Mouse (Mus musculus): ENCODE results near the gene Pitpnm1.
"Not testable (repeated sequence)": the region's sequence is repeated elsewhere in the genome, so short reads cannot be mapped to it uniquely, and the experiment has no call there.

The Pitpnm1 gene

GRCm38 (mm10) chr19:4099837-4100717 lies at the start of gene Pitpnm1:
TSS of gene Pitpnm1 (plus strand) at chr19:4099998.
- peak; percentile 89 for DNase-seq

GRCm38 (mm10) chr19:4051016-4051415 lies 48.8 kb upstream of the Pitpnm1 start:
- no peak for DNase-seq

- DNase-seq: peak; percentile 88
These were observed 47.9 kb upstream of the Pitpnm1 start for GRCm38 (mm10) chr19:4051741-4052515.

DNA sequence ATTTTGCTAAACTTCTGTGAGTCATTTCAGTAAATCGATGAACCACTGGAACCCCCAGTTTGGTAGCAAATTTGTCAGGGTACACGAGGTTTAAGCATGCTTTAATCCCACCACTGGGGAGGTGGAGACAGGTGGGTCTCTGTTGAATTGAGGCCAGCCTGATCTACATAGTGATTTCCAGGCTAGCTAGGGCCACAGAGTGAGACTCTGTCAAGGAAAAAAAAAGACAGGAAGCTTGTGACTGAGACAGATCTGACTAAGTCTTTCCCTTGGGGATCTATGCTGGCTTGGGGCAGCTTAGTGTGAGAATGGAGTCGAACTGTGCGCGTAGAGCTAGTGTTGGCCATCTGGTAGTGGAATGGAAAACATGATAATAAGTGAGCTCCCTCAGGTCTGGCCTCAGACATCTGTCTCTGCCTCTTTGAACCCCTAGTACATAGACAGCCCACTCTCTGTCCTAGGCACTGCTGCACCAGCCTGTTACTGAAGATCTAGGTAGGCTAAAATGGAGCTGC lies 47.2 kb upstream of the Pitpnm1 start:
- DNase-seq: no peak

DNA sequence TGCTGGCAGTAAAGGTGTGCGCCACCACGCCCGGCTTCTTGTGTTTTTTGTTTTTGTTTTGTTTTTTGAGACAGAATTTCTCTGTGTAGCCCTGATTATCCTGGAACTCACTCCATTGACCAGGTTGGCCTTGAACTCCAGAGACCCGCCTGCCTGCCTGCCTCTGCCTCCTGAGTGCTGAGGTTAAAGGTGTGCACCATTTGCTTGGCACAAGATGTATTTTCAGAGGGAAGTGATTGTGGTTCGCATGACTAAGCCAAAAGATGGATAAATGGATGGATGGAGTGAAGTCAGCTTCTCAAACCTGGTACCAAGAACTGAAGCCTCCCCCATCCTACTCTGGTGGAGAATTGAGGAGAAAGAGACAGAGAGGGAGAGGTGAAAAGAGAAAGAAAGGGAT lies 45.2 kb upstream of the Pitpnm1 start:
- no peak for DNase-seq

DNA sequence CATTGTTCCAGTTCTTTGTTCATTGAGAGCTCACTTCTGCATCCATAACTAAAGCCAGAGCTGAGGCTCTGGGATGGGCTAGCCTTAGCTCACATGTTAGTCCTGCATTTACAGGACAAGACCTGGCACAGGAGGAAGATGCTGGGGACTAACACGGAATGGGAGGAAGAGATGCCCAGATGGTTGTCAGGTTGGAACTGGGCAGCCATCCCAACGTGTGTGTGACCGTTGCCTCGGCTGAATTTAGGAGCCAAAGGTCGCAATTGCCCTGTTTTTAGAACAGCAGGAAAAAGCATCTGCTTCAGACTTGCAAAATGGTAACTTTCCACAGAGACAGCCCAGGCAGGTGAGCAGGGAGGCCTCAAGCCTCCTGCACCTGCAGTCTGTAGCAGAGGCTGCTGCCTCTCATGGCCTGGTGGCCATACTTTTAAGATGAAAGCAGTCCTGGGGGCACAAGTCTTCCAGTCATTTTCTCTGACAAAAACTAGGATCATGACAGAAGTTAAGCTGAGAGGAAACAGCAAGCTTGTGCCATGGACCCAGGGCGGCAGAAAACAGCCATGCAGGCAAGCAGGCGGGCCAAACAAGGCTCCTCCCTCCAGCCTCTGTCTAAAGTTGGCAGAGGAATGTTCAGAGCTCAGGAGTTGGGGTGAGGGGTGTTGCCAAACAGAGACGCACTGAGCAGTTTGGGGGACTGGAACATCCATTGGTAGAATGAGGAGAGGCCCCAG lies 44.4 kb upstream of the Pitpnm1 start:
- DNase-seq: peak; percentile 39

DNA sequence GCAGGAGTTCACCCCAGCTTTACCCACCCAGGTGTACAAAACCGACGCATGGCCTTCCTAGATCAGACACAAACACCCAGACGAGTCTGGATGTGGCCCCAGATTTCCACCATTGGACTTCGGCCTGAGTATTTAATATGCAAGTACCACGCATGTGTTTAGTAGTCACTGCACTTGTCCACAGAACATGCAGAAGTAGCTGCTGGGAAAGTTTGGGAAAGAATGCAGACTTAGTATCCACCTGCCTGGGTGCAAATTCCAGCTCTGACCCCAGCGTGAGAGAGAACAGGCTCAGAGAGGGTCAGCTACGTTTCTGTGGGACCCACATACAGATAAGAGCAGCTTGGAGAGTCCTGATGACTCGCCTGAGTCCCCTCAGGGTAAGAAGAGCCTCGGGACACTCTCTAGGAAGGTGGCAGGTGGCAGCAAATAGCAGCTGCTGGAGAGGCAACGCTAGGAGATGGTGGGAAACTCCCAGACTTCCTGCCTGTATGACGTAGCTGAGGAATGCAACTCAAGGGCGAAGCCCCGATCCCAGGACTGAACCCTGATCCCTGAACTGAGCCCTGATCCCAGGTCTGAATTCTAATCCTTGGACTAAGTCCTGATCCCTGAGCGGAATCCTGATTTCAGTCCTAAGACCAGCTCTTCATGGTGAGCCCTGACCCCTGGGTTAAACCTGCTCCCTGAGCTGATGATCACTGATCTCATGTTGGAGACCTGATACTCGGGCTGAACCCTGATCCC lies 43.7 kb upstream of the Pitpnm1 start:
- no peak for DNase-seq

- DNase-seq: no peak
These were observed 43.1 kb upstream of the Pitpnm1 start for GRCm38 (mm10) chr19:4056727-4057126.

DNA sequence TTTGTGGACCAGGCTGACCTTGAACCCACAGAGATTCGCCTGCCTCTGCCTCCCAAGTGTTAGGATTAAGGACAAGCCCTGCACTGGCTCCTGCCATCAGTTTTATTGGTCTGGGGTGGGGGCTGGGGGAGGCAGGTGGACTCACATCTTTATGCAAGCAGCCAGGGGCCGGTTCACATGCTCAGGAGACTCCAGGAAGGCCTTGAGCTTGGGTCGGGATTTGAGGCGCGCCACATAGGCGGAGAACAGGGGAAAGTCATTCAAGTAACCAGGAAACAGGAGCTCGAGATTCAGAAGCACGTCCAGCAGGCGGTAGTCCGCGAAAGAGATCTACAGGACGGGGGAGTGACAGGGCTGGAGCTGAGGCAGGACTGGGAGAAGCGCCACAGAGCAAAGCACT lies 42.4 kb upstream of the Pitpnm1 start:
- DNase-seq: no peak

DNA sequence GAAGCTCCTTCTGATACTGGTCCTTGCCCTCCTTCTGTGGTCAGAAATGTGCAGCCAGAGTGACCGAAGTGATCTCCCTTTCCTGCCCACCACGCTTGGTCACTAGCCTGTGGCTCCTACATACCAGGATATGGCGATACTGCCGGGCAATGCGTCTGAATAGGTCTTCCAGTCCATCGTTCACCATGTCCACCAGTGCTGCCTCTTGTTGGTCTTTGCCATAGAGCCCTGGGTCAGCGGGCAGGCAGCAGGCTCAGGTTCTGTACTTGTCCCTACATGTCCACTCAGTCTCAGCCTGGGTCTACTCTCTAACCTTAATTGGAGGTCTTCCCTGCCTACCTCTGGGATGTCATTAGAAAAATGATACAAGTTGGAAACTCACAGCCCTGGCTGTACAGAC lies 41.8 kb upstream of the Pitpnm1 start:
- DNase-seq: no peak

GRCm38 (mm10) chr19:4058581-4058980 lies 41.2 kb upstream of the Pitpnm1 start:
- no peak for DNase-seq

GRCm38 (mm10) chr19:4059069-4059740 lies 40.6 kb upstream of the Pitpnm1 start, which contains the start of gene Gstp3:
TSS of gene Gstp3 (minus strand) at chr19:4059569.
- no peak for DNase-seq

GRCm38 (mm10) chr19:4060044-4060898 lies 39.5 kb upstream of the Pitpnm1 start:
- DNase-seq: not testable (repeated sequence)

- DNase-seq: no peak
These were observed 38.8 kb upstream of the Pitpnm1 start for GRCm38 (mm10) chr19:4060899-4061465.

DNA sequence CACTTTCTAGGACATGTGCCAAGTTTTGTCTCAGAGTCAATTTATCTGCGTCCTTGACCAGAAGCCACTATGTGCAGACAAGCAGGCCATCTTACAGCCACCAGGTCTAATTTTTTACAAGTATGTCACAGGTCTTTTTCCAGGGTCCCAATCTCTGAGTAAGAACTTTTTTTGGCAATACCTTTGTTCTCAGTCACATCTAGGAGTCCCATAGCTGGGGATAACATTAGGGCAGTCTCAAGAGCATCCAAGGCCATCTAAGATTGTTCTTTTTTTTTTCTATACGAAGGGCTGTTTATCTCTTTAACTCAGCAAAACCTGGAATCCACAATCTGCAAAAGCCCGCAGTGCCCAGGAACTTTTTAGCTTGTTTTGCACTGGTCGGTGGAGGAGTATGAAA lies 36.4 kb upstream of the Pitpnm1 start:
- DNase-seq: not testable (repeated sequence)

DNA sequence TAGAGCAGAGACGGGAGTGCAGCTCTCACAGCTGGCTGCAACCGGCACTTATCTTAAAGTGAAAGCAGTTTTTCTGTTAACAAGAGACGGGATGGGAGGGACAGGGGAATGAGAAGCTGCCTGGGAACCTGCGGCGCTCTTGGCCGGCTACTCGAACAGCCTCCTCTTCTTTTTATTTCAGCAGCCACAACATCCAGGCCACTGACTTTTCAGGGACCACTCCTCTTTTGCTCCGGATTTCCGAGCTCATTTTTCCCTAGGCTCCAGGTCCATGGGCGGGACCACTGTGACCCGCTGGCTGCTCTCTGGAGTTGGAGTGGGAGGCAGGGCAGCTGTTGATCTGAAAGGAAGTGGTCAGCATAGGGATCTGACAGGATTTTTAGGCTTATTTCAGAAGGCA lies 35.3 kb upstream of the Pitpnm1 start:
- not testable (repeated sequence) for DNase-seq

DNA sequence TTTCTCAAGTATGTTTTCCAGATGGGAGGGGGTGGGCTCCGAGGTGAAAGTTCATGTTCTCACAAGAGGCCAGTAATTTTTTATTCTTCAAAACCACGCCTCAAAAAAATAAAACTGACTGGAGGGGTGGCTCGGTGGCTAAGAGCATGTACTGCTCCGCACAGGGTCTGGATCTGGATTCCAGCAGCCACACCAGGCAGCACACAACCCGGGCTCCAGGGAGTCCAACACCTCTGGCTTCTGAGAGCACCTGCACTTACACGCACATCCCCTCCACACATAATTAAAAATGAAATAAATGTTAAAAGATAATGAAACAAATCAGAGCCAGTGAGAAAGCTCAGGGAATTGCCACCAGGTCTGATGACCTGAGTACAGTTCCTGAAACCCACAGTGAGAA lies 33.5 kb upstream of the Pitpnm1 start:
- no peak for DNase-seq

DNA sequence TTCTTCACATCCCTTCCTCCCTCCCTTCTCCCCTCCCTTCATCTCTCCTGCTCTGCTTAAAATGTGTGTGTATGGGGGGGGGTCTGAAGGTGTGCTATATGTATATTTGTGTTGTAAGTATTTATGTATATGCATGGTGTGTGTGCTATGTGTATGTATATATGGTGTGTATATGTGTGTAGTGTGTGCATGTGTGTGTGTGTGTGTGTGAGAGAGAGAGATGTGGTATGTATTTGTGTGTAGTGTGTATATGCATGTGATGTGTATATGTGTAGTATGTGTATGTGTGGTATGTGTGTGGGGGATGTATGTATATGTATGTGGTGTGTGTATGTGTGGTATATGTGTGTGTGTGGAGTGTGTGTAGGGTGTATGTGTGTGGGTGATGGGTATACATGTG lies 32.9 kb upstream of the Pitpnm1 start:
- DNase-seq: no peak

DNA sequence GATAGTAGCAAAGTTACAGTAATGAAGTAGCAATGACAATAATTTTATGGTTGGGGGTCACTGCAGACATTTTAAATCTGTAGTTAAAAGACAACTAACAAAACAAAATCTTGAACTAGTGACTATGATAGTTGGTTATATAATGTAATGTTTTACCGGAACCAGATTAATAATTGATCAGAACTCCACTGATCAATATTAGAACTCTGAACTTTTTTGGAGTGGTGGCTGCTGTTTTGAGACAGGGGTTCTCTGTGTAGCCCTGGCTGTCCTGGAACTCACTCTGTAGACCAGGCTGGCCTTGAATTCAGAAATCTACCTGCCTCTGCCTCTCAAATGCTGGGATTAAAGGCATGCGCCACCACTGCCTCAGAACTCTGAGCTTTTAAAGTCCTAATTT lies 31.6 kb upstream of the Pitpnm1 start:
- not testable (repeated sequence) for DNase-seq

GRCm38 (mm10) chr19:4068717-4069410 lies 30.9 kb upstream of the Pitpnm1 start:
- no peak for DNase-seq
